Mouse (Mus musculus): ENCODE data around the gene Kcnk2. TPM values are rescaled to one million over a fixed set of nuclear protein-coding genes. Genes with fewer than 3 reads are reported as not detected.

Gene Kcnk2
- 1.6 and 1.8 TPM in 2 replicates for polyA plus RNA-seq (2012; rRNA removed)

DNA sequence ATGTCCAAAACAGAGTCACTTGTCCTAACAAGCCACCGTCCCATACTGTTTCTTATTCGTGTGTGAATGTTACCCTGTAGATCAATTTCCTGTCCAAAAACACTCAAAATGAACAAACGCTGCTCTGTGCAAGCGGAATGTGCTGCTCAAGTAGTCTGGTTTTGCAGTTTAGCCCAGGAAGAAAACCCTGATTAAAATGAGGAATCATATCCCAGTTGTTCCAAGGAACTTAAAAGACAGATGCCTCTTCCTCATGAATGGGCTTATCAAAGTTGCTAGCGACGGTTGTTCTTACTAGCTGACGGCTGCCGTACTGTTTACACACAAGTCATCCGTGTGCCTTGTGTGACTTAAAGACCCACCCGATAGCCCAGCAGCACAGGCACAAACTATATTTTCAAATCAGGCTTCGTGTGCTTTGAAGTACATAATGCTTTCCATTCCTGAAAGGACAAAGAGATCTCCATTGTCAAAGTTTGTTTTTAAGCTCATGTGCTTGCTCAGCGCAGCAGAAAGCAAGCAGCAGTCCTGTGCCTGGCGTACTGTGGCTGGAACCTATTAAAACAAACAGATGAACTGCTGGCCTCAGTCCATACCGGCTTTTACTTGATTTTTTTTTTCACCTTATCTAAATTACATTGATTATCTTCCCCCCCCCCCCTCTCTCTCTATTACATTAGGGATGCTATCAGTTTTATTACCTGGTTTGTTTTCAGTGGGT lies at the start of gene Kcnk2:
Kcnk2 (minus strand) TSS at position 51 of the 721 bp plus-strand sequence.

